Mouse (Mus musculus) G1E-ER4 (cell line): ENCODE data around the gene Rinl. TPM values are rescaled to one million over a fixed set of nuclear protein-coding genes. Genes with fewer than 3 reads are reported as not detected.

ENCODE experiments used
- GATA1 ChIP-seq: IDR thresholded peaks from one replicate; pipeline ENCODE4 v1.8.0; 2012; ENCODE audit warnings: low read length, inconsistent platforms
- polyA plus RNA-seq: library from polyadenylated mRNA; stranded (reverse); fragments of >175 nt; gene quantifications from 2 replicates; pipeline ENCODE4 v1.2.3, GENCODE M21; 2012

The Rinl gene
- 0.52 and 0.89 TPM in 2 replicates for polyA plus RNA-seq

DNA sequence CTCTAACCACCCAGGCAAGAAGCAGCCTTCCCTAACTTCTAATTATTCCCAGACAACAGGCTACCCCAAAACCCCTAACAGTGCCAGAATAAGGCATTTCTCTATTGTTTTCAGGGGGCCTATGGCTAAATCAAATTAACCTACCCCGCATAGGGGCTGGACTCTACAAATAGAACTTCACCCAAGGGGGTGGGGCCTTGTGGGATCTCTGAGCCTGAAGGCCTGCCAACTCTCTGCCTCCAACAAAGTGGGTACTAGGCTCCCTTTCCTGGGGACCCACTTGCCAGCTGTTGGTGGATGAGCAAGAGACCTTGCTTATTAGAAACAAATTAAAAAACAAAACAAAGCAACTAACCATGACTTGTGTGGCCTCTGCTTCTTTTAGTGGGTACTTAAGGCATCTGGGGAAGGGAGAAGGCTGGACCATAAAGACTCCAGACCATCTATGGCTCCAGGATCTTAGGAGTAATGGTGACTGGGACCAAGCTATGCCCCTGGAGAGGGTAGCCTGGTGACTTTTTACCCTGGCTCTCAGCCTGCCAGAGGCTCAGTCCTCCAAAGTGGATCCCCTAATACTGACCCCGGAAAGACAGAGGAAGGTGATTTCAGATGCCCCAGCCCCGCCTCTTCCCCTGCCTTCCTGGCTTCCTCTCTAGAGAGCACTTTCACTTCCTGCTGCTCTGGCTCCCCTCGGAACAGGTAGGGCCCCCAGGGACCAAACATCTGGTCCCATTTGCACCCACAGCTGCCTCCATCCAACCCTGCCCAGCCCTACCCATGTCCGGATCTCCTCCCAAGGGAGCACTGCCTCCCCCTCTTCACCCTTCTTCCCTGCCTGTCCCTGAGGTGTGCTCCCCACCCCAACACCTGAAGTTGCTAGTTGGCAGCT, at the start of gene Rinl:
Gene Rinl (plus strand): TSS at position 663 of the 889 bp plus-strand sequence.
- TF ChIP-seq GATA1 = no peak

DNA sequence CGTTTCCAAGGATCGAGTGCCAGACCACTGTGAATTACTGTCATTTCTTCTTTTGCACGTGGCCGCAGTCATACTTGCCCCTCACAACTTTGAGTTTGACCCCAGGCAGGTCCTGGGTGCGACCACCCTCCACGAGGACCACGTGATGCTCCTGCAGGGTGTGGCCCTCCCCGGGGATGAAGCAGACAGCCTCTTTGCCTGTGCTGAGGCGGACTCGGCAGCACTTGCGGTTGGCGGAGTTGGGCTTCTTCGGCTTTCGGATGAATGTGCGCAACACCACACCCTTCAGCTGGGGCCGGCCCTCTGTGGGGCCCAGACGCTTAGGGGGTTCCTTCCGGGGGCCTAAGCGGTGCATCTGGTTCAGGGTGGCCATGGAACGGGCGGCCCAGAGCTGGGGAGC, 48.9 kb upstream of the Rinl start:
- TF ChIP-seq GATA1 = no peak

- no peak for TF ChIP-seq GATA1
Observed at GRCm38 (mm10) chr7:28740949-28741348, 47.8 kb upstream of the Rinl start.

- no peak for TF ChIP-seq GATA1
Observed at GRCm38 (mm10) chr7:28741368-28741708, 47.4 kb upstream of the Rinl start.

- TF ChIP-seq GATA1 = peak; percentile 24
Observed at GRCm38 (mm10) chr7:28741709-28742438, 46.9 kb upstream of the Rinl start, which contains the start of the genes Mrps12 and Sars2. Mrps12 (minus strand) TSS chr7:28741820. Sars2 (plus strand) TSS chr7:28741992.

- TF ChIP-seq GATA1 = no peak
Observed at GRCm38 (mm10) chr7:28749935-28750334, 38.8 kb upstream of the Rinl start.

DNA sequence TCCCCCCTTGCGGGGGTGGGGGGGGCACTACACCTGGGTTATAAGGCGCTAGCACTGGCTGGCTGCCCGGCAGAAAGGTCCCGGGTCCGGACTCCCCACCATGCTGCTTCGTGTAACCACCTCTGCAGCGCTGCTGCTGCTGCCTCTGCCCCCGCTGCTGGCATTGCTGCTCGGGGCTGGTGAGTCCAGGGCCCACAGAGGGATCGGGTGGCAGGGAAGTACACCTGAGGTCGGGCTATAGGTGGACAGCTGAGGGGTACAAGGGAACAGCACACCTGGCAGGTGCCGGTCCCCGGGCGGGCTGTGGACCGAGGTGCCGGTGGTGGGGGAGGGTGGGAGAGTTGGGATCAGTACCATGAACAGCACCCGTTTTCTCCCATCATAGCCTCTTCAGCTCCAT, 32.7 kb upstream of the Rinl start, which contains the start of gene Ccer2:
Gene Ccer2 (plus strand): TSS at position 96 of the 400 bp plus-strand sequence.
- no peak for TF ChIP-seq GATA1

- no peak for TF ChIP-seq GATA1
Observed at GRCm38 (mm10) chr7:28758623-28759022, 30.1 kb upstream of the Rinl start.

- TF ChIP-seq GATA1 = no peak
Observed at GRCm38 (mm10) chr7:28761907-28762306, 26.9 kb upstream of the Rinl start.

- no peak for TF ChIP-seq GATA1
Observed at GRCm38 (mm10) chr7:28765211-28765610, 23.6 kb upstream of the Rinl start.

DNA sequence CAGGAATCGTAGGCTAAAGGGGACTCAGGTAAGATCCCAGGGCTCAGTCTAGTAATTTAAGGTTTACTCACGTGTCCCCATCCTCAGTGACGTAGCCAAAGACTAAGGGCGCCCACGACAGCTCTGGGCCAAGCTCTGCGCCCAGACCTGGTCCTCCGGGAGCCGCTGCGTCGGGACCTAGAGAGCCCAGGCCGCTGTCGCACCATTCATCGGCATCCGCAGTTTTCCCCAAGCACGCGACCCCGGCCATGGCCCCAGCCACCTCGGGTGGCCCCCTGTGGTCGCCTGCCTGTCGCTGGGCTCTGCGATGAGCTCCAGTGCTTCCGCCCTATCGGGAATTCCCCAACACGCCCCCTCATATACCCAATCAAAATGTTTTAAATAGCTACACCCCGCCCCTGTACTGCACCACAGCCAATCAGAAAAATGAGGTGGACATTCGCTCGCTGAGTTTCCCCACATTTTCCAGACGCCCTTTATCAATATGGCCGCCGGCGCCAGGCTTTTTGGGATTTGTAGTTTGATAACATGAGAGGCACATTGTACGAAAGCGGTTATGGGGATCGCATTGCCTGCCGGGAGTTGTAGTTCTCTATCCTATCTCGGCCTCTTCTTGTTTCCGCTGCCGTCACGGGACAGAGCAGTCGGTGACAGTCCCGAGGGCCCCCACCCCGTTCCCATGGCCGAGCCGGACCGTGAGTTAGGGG, 22.4 kb upstream of the Rinl start, which contains the start of gene Sirt2:
Gene Sirt2 (plus strand): TSS at position 563 of the 707 bp plus-strand sequence.
- no peak for TF ChIP-seq GATA1

GRCm38 (mm10) chr7:28766910-28767309, 21.9 kb upstream of the Rinl start:
- TF ChIP-seq GATA1 = no peak

DNA sequence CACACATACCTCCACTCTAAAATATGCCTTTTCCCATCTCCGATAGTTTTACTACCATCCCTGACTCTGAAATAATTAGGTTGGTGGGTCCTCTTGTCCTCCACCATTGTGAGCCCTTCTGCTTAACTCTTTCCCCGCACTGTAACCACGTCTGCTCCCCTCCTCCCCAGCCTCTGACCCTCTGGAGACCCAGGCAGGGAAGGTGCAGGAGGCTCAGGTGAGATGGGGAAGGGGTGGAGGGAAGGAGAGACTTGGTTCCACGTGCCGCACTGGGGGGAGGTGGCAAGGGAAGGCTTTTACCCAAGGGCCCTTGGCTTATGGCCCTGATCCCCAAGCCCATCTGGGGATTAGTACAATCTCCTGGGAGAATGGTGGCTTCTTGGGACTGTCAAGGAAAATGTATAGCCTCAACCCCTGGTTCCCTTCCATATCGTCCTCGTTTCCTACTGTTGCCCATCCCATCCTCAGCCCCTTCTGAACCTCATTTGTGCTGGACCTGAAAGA, 21.3 kb upstream of the Rinl start, which contains the start of gene Nfkbib:
Gene Nfkbib (minus strand): TSS at position 51 of the 504 bp plus-strand sequence.
- TF ChIP-seq GATA1 = no peak

GRCm38 (mm10) chr7:28769414-28769958, 19.3 kb upstream of the Rinl start:
- no peak for TF ChIP-seq GATA1

GRCm38 (mm10) chr7:28770309-28770708, 18.5 kb upstream of the Rinl start:
- no peak for TF ChIP-seq GATA1

- TF ChIP-seq GATA1 = no peak
Observed at GRCm38 (mm10) chr7:28771867-28772266, 16.9 kb upstream of the Rinl start.
